Mouse (Mus musculus) layer of hippocampus, adult 2 months (tissue): Measurements from ENCODE around the gene Krt10. TPM values are rescaled to one million over a fixed set of nuclear protein-coding genes. Genes with fewer than 3 reads are reported as not detected.

Experiments used
- DNase-seq, 2 experiments: peaks; one replicate each; pipeline ENCODE4 v3.0.0; 2022; ENCODE audit warnings: low spot score in 2 of 2
- H3K27ac ChIP-seq: fragments of 200-600 bp; 2 replicates; pipeline ENCODE4 v1.8.1; 2022
- H3K4me3 ChIP-seq: fragments of 200-600 bp; 2 replicates; pipeline ENCODE4 v1.8.1; 2022; ENCODE audit warnings: mild to moderate bottlenecking
- CTCF ChIP-seq: fragments of 200-600 bp; conservative IDR thresholded peaks from 2 replicates; pipeline ENCODE4 v1.8.1; 2022; ENCODE audit warnings: antibody characterized with exemption, mild to moderate bottlenecking, moderate library complexity
- total RNA-seq, 2 experiments: library from RNA; stranded (reverse); gene quantifications; 2 replicates each; pipeline ENCODE4 v1.2.3; 2021

Gene Krt10
- total RNA-seq, 2 experiments from 2014 or later: 14.8 to 16.4 TPM

- no peak for DNase-seq
- no peak within 1 kb of the TSS for H3K4me3 ChIP-seq
- no peak within 1 kb of the TSS for H3K27ac ChIP-seq
- TF ChIP-seq CTCF: no peak
These were observed 38.2 kb downstream of the Krt10 start, which contains the start of gene Krt27 for GRCm38 (mm10) chr11:99351004-99351403. Gene Krt27, minus strand, starts transcription at chr11:99351104.

DNA sequence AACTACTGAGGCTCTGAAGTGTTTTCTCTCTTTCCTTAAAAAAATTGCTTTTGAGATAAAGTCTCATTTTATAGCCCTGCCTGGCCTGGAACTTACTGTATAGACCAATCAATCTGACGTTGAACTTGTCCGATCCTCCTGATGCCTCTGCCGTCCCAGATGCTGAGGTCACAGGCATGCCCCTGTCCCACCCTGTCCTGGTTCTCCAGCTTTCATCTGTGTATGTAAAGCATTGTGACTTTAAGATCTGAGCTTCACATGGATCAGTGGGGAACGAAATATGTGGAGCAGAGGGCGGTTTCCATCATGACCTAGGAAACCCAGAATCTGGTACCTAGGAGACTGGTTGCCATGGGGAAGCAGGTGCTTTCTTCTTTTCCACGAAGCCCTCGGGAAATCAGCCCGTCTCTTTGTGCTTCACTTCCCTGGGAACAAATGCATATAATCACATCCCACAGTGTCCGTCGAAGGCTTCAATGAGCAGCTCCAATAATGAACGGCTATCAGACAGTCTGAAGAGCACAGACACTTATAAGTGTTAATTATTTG, 49.8 kb downstream of the Krt10 start:
- Histone ChIP-seq H3K4me3 (no peak overlapping the region), H3K27ac (no peak overlapping the region)
- DNase-seq: no peak
- no peak for TF ChIP-seq CTCF

GRCm38 (mm10) chr11:99337866-99338265, 51.3 kb downstream of the Krt10 start, which contains the start of gene Krt26:
Gene Krt26, minus strand, starts transcription at chr11:99337966.
- no peak for TF ChIP-seq CTCF
- no peak within 1 kb of the TSS for H3K27ac ChIP-seq
- DNase-seq: no peak
- no peak within 1 kb of the TSS for H3K4me3 ChIP-seq

Other genes starting within 250 kb of the Krt10 start
- not detected for gene Ccr7, start 234.3 kb downstream of the Krt10 start, total RNA-seq
- gene Smarce1, start 158.3 kb downstream of the Krt10 start, total RNA-seq: 10 to 100 TPM; 55.8 to 62.3 TPM
- gene Krt222, start 145.3 kb downstream of the Krt10 start, total RNA-seq: 10 to 100 TPM; 24.8 to 29.5 TPM
- gene Krt24, start 104.1 kb downstream of the Krt10 start, total RNA-seq: not detected
- not detected for gene Krt25, start 66.4 kb downstream of the Krt10 start, total RNA-seq
- gene Krt26, start 51.4 kb downstream of the Krt10 start, total RNA-seq: not detected
- not detected for gene Krt27, start 38.3 kb downstream of the Krt10 start, total RNA-seq
- under 1 TPM in 1 of 2 experiments, not detected in 1; 0.23 TPM for gene Krt28, start 14.5 kb downstream of the Krt10 start, total RNA-seq
- 1 to 10 TPM in 1 of 2 experiments, under 1 TPM in 1; 0.97 to 1.4 TPM for gene Krt12, start 32.9 kb upstream of the Krt10 start, total RNA-seq
- gene Krt20, start 48.8 kb upstream of the Krt10 start, total RNA-seq: not detected
- gene Krt23, start 103.8 kb upstream of the Krt10 start, total RNA-seq: not detected
- not detected for gene Krt39, start 132.0 kb upstream of the Krt10 start, total RNA-seq
- gene Krt40, start 153.8 kb upstream of the Krt10 start, total RNA-seq: not detected
- gene Krtap3-3, start 161.5 kb upstream of the Krt10 start, total RNA-seq: not detected
- gene Krtap3-2, start 167.5 kb upstream of the Krt10 start, total RNA-seq: not detected
- gene Gm11939, start 170.1 kb upstream of the Krt10 start, total RNA-seq: not detected
- not detected for gene Krtap3-1, start 177.3 kb upstream of the Krt10 start, total RNA-seq
- gene Krtap1-5, start 191.7 kb upstream of the Krt10 start, total RNA-seq: not detected
- not detected for gene Krtap1-4, start 194.3 kb upstream of the Krt10 start, total RNA-seq
- not detected for gene Krtap1-3, start 202.0 kb upstream of the Krt10 start, total RNA-seq
- gene Krtap9-3, start 208.7 kb upstream of the Krt10 start, total RNA-seq: not detected
- gene Gm11938, start 213.9 kb upstream of the Krt10 start, total RNA-seq: not detected
- gene Gm11937, start 220.8 kb upstream of the Krt10 start, total RNA-seq: not detected
- not detected for gene Krtap2-4, start 225.5 kb upstream of the Krt10 start, total RNA-seq
- gene Gm11562, start 231.1 kb upstream of the Krt10 start, total RNA-seq: not detected
- gene Krtap4-1, start 238.9 kb upstream of the Krt10 start, total RNA-seq: not detected
- not detected for gene Krtap4-2, start 245.7 kb upstream of the Krt10 start, total RNA-seq